13 mouse cellular contexts compared by ENCODE assay signal in genomic region chr17:80762391-80763040, GRCm38 (mm10). TPM values are rescaled to one million over a fixed set of nuclear protein-coding genes. Genes with fewer than 3 reads are reported as not detected.
DNase-seq lines count a peak whose midpoint lies in the region; ATAC-seq and TF ChIP-seq lines count a peak whose summit lies in the region.
"Had no signal": no experiment of that assay in that cellular context is flagged by ENCODE, and none has a peak within 500 bp of the region (broad histone marks: within the 10 kb centered on the region; RNA-seq: fewer than 3 reads in every experiment).

No protein-coding gene starts in this region.

- DNase-seq in heart, postnatal 0 days (ENCODE audit: low spot score) = no peak
- DNase-seq in heart, adult 2 months = no peak
- peak; percentile 31 for DNase-seq in CH12.LX (ENCODE audit: extremely low read depth)
- peak; percentile 33 for DNase-seq in thymus, postnatal 14 days
- no peak for DNase-seq in hindbrain, embryonic 11.5 days (ENCODE audit: low spot score)
- no peak for DNase-seq in cerebellum, adult 9-10 months
- DNase-seq: cerebellum, adult 8-10 months; gastrocnemius, postnatal 14 days; liver, embryonic 13.5 days; right cerebral cortex, postnatal 25 days had no signal

- H3K27me3 ChIP-seq in heart, postnatal 0 days (ENCODE audit: control insufficient read depth, insufficient read depth, low read length) = no peaks in the 10 kb centered on the region
- H3K27me3 ChIP-seq in heart, adult 2 months (ENCODE audit: control insufficient read depth, insufficient read depth, low read length) = no peaks in the 10 kb centered on the region
- peaks cover 6% of the 10 kb centered on the region for H3K27me3 ChIP-seq in CH12.LX (replicated peaks)
- H3K27me3 ChIP-seq in hindbrain, embryonic 11.5 days (ENCODE audit: control insufficient read depth, insufficient read depth, low read length) = no peaks in the 10 kb centered on the region
- H3K27me3 ChIP-seq: kidney, embryonic 15.5 days; liver, embryonic 13.5 days; neural tube, embryonic 13.5 days had no signal

- peaks cover 17% of the 10 kb centered on the region for H3K4me1 ChIP-seq in heart, postnatal 0 days (ENCODE audit: control insufficient read depth, insufficient read depth)
- H3K4me1 ChIP-seq in heart, adult 2 months (ENCODE audit: control insufficient read depth, insufficient read depth, low read length) = no peaks in the 10 kb centered on the region
- H3K4me1 ChIP-seq in CH12.LX (ENCODE audit: control insufficient read depth in 1 of 2, insufficient read depth in 2 of 2) = peaks cover 3 to 4% of the 10 kb centered on the region in 2 experiments; a peak in 1 of 4 replicates
- no peaks in the 10 kb centered on the region for H3K4me1 ChIP-seq in hindbrain, embryonic 11.5 days (replicated peaks; ENCODE audit: control insufficient read depth, insufficient read depth, low read length)

- peak overlapping the region; percentile 20; the same call in 1 of the 2 replicates for H3K4me2 ChIP-seq in heart, postnatal 0 days (ENCODE audit: low read depth, low read length)
- H3K4me2 ChIP-seq in CH12.LX (ENCODE audit: insufficient read depth, low read depth, poor library complexity, severe bottlenecking) = peak overlapping the region; percentile 2; the same call in 1 of the 2 replicates
- H3K4me2 ChIP-seq in hindbrain, embryonic 11.5 days (replicated peaks; ENCODE audit: low read depth, low read length) = no peak overlapping the region
- H3K4me2 ChIP-seq: kidney, embryonic 15.5 days; neural tube, embryonic 13.5 days had no signal

- TF ChIP-seq RAD21 in CH12.LX (IDR thresholded peaks at IDR 0.05; ENCODE audit: low read depth, low read length) = no peak

- WGBS in heart, postnatal 0 days = 73% methylated on average over 9 of the region's 9 CpGs
- 87% methylated on average over 9 of the region's 9 CpGs for WGBS in heart, adult 2 months
- WGBS in hindbrain, embryonic 11.5 days = 76% methylated on average over 9 of the region's 9 CpGs

- H3K27ac ChIP-seq in heart, postnatal 0 days (ENCODE audit: low read depth) = peak overlapping the region; percentile 87
- no peak overlapping the region for H3K27ac ChIP-seq in heart, adult 2 months
- H3K27ac ChIP-seq in CH12.LX (ENCODE audit: insufficient read depth, low read depth) = no peak overlapping the region
- no peak overlapping the region for H3K27ac ChIP-seq in hindbrain, embryonic 11.5 days (ENCODE audit: low read depth, low read length)
- H3K27ac ChIP-seq: kidney, embryonic 15.5 days; liver, embryonic 13.5 days; neural tube, embryonic 13.5 days had no signal

- intact Hi-C loops in heart, adult 2 months (cut with DNase I) = no loop called here

- no peaks in the 10 kb centered on the region for H3K79me2 ChIP-seq in heart, adult 2 months (replicated peaks; ENCODE audit: control insufficient read depth, insufficient read depth, low read length)
- H3K79me2 ChIP-seq in CH12.LX (replicated peaks; ENCODE audit: control insufficient read depth, extremely low read depth, insufficient read depth, poor library complexity, severe bottlenecking) = no peaks in the 10 kb centered on the region

- no peak overlapping the region for H3K9ac ChIP-seq in heart, postnatal 0 days (replicated peaks; ENCODE audit: low read depth, low read length)
- H3K9ac ChIP-seq in heart, adult 2 months (ENCODE audit: low read depth, low read length) = no peak overlapping the region
- no peak overlapping the region for H3K9ac ChIP-seq in CH12.LX (ENCODE audit: insufficient read depth, low read depth)
- no peak overlapping the region; the same call in 1 of the 2 replicates for H3K9ac ChIP-seq in hindbrain, embryonic 11.5 days (ENCODE audit: low read depth, low read length)
- H3K9ac ChIP-seq: kidney, embryonic 15.5 days; liver, embryonic 13.5 days; neural tube, embryonic 13.5 days had no signal

- no peak for TF ChIP-seq CTCF in heart, postnatal 0 days (IDR thresholded peaks at IDR 0.05; ENCODE audit: low read depth)
- no peak for TF ChIP-seq CTCF in heart, adult 2 months (IDR thresholded peaks at IDR 0.05)
- no peak for TF ChIP-seq CTCF in CH12.LX (conservative IDR thresholded peaks at IDR 0.05 in 1 of 2, IDR thresholded peaks at IDR 0.05 in 1 of 2; ENCODE audit: low read depth in 2 of 2, low read length in 2 of 2)

- H3K9me3 ChIP-seq in heart, postnatal 0 days (replicated peaks; ENCODE audit: control insufficient read depth, low read length) = no peaks in the 10 kb centered on the region
- H3K9me3 ChIP-seq in CH12.LX (replicated peaks; ENCODE audit: low read length) = no peaks in the 10 kb centered on the region
- H3K9me3 ChIP-seq in hindbrain, embryonic 11.5 days (ENCODE audit: control insufficient read depth, low read length) = no peaks in the 10 kb centered on the region
- H3K9me3 ChIP-seq: kidney, embryonic 15.5 days; liver, embryonic 13.5 days; neural tube, embryonic 13.5 days had no signal

- no peaks in the 10 kb centered on the region for H3K36me3 ChIP-seq in heart, postnatal 0 days (replicated peaks; ENCODE audit: control insufficient read depth, insufficient read depth, low read length)
- H3K36me3 ChIP-seq in heart, adult 2 months (ENCODE audit: control insufficient read depth, insufficient read depth, low read length) = no peaks in the 10 kb centered on the region
- no peaks in the 10 kb centered on the region for H3K36me3 ChIP-seq in CH12.LX (replicated peaks in 1 of 2; ENCODE audit: control insufficient read depth in 1 of 2, insufficient read depth in 1 of 2, low read length in 1 of 2)
- H3K36me3 ChIP-seq in hindbrain, embryonic 11.5 days (ENCODE audit: control insufficient read depth, insufficient read depth, low read length) = no peaks in the 10 kb centered on the region
- H3K36me3 ChIP-seq: kidney, embryonic 15.5 days; liver, embryonic 13.5 days; neural tube, embryonic 13.5 days had no signal

- TF ChIP-seq POLR2A in heart, adult 2 months (IDR thresholded peaks at IDR 0.05; ENCODE audit: insufficient read depth, low read depth, low read length) = no peak
- TF ChIP-seq POLR2A in CH12.LX (IDR thresholded peaks at IDR 0.05; ENCODE audit: low read depth, low read length) = no peak

- in situ Hi-C loops in CH12.LX (cut with MboI; ENCODE audit: low pct_ligation_motif_present, low pct_unique_long_range_greater_than_20kb, low sequenced_read_pairs) = no loop called here

- no peak for TF ChIP-seq EP300 in heart, postnatal 0 days (IDR thresholded peaks at IDR 0.05; ENCODE audit: low read depth)
- no peak for TF ChIP-seq EP300 in heart, adult 2 months (IDR thresholded peaks at IDR 0.05; ENCODE audit: insufficient read depth, low read depth, low read length)
- no peak for TF ChIP-seq EP300 in CH12.LX (IDR thresholded peaks at IDR 0.05; ENCODE audit: low read length)

- no peak for ATAC-seq in heart, postnatal 0 days (ENCODE audit: insufficient read depth, low read depth)
- peak; percentile 61 for ATAC-seq in granulocyte monocyte progenitor cell, adult 5-6 weeks (replicated peaks; ENCODE audit: poor library complexity, severe bottlenecking)
- ATAC-seq in hindbrain, embryonic 11.5 days (ENCODE audit: low FRiP score) = no peak

- dilution Hi-C loops in CH12.LX (cut with MboI; ENCODE audit: extremely low pct_ligation_motif_present, extremely low pct_unique_long_range_greater_than_20kb, low sequenced_read_pairs) = no loop called here

- H3K4me3 ChIP-seq in heart, postnatal 0 days (ENCODE audit: low read depth, low read length) = no peak overlapping the region
- H3K4me3 ChIP-seq in heart, adult 2 months = no peak overlapping the region
- H3K4me3 ChIP-seq in CH12.LX (replicated peaks in 1 of 3; ENCODE audit: low read depth in 2 of 3, low read length in 2 of 3, poor library complexity in 1 of 3) = no peak overlapping the region
- H3K4me3 ChIP-seq in hindbrain, embryonic 11.5 days (ENCODE audit: low read depth, low read length) = no peak overlapping the region
- H3K4me3 ChIP-seq: kidney, embryonic 15.5 days; liver, embryonic 13.5 days; neural tube, embryonic 13.5 days had no signal

TF ChIP-seq in CH12.LX, 34 proteins besides CTCF, POLR2A, EP300 and RAD21 (continues in another document):
- TF ChIP-seq ZNF384 (IDR thresholded peaks at IDR 0.05; ENCODE audit: low read depth, low read length) (no peak), MAZ (IDR thresholded peaks at IDR 0.05; ENCODE audit: low read depth, low read length) (no peak), HCFC1 (IDR thresholded peaks at IDR 0.05; ENCODE audit: low read depth, low read length) (no peak), UBTF (IDR thresholded peaks at IDR 0.05; ENCODE audit: low read depth, low read length) (no peak), TBP (conservative IDR thresholded peaks at IDR 0.05; ENCODE audit: low read depth, low read length) (no peak), SMC3 (IDR thresholded peaks at IDR 0.05; ENCODE audit: low read depth, low read length) (no peak), ZMIZ1 (IDR thresholded peaks at IDR 0.05; ENCODE audit: low read depth, low read length) (no peak), MAX (IDR thresholded peaks at IDR 0.05; ENCODE audit: low read length) (peak; percentile 40; the same call in 1 of the 2 replicates), ETS1 (conservative IDR thresholded peaks at IDR 0.05; ENCODE audit: low read depth, low read length) (no peak), NRF1 (IDR thresholded peaks at IDR 0.05; ENCODE audit: low read depth, low read length) (no peak), MYC (IDR thresholded peaks at IDR 0.05; ENCODE audit: low read depth, low read length) (0 out of 2 replicates have a peak, but pooled peaks have one; percentile 38), SIN3A (IDR thresholded peaks at IDR 0.05; ENCODE audit: low read length) (no peak), CHD2 (IDR thresholded peaks at IDR 0.05; ENCODE audit: low read length) (no peak), MAFK (IDR thresholded peaks at IDR 0.05; ENCODE audit: insufficient replicate concordance, low read length) (0 out of 2 replicates have a peak, but pooled peaks have one; percentile 31), POLR2AphosphoS2 (IDR thresholded peaks at IDR 0.05; ENCODE audit: low read depth, low read length) (no peak), GABPA (IDR thresholded peaks at IDR 0.05; ENCODE audit: insufficient replicate concordance, low read depth, low read length) (no peak), ZC3H11A (IDR thresholded peaks at IDR 0.05; ENCODE audit: low read depth, low read length) (no peak)

RNA-seq across cellular contexts. Expression of gene Map4k3, which starts 34.2 kb away (rescaled TPM):
- 38.0 and 44.4 TPM in 2 replicates for total RNA-seq in heart, postnatal 0 days (2014; rRNA removed; ENCODE audit: low replicate concordance)
- polyA plus RNA-seq in heart, postnatal 0 days (2015; fragmentation: Nextera tagmentation; extraction: Ambion mirVana) = 14.2 and 16.7 TPM in 2 replicates
- total RNA-seq in heart, adult 2 months (2021) = 10 to 100 TPM; 24.4 to 24.7 TPM
- polyA plus RNA-seq in heart, adult 2 months (2012; rRNA removed) = 12.8 and 20.3 TPM in 2 replicates
- total RNA-seq in CH12.LX (2012; rRNA removed) (2.4 and 2.7 TPM in 2 replicates), CH12.LX (2014; rRNA removed) (4.3 and 4.4 TPM in 2 replicates)
- polyA plus RNA-seq in CH12.LX (2012; ENCODE audit: insufficient read length, low read depth) = 3.2 and 3.4 TPM in 2 replicates
- total RNA-seq in granulocyte monocyte progenitor cell, adult 5-6 weeks (2014; fragmentation: Nextera tagmentation) = 8.6 and 24.6 TPM in 2 replicates
- 4.0 and 6.1 TPM in 2 replicates for total RNA-seq in granulocyte monocyte progenitor cell, adult 5-6 weeks (2017)
- 27.5 and 31.9 TPM in 2 replicates for polyA plus RNA-seq in hindbrain, embryonic 11.5 days (2014; fragmentation: Nextera tagmentation; extraction: Ambion mirVana)

Comparison
In these comparisons a context has a peak if more than half of its experiments do, and no peak if none do; other contexts are left out.
1. DNase-seq: peak in CH12.LX (single experiment) and thymus, postnatal 14 days (single experiment); none in heart, postnatal 0 days (single experiment), heart, adult 2 months (0 of 2), hindbrain, embryonic 11.5 days (single experiment) and cerebellum, adult 9-10 months (single experiment).